Mouse (Mus musculus): ENCODE measurements around the gene Dpf2. TPM values are rescaled to one million over a fixed set of nuclear protein-coding genes. Genes with fewer than 3 reads are reported as not detected.

The Dpf2 gene
- polyA plus RNA-seq, 1 experiment: 22.6 TPM

- peak overlapping the region; percentile 100 for H3K27ac ChIP-seq (replicated peaks; ENCODE audit: low read depth, low read length)
- peak overlapping the region; percentile 62 for H3K4me3 ChIP-seq (ENCODE audit: insufficient read depth, low read depth, low read length)
- H3K4me1 ChIP-seq (ENCODE audit: control insufficient read depth, insufficient read depth, insufficient read length, low read length): peaks cover 35% of the 10 kb centered on the region
Observed at GRCm38 (mm10) chr19:5848032-5848825, 64.6 kb downstream of the Dpf2 start.

GRCm38 (mm10) chr19:5847306-5847796 is 65.5 kb downstream of the Dpf2 start:
- peaks cover 34% of the 10 kb centered on the region for H3K4me1 ChIP-seq (ENCODE audit: control insufficient read depth, insufficient read depth, insufficient read length, low read length)

DNA sequence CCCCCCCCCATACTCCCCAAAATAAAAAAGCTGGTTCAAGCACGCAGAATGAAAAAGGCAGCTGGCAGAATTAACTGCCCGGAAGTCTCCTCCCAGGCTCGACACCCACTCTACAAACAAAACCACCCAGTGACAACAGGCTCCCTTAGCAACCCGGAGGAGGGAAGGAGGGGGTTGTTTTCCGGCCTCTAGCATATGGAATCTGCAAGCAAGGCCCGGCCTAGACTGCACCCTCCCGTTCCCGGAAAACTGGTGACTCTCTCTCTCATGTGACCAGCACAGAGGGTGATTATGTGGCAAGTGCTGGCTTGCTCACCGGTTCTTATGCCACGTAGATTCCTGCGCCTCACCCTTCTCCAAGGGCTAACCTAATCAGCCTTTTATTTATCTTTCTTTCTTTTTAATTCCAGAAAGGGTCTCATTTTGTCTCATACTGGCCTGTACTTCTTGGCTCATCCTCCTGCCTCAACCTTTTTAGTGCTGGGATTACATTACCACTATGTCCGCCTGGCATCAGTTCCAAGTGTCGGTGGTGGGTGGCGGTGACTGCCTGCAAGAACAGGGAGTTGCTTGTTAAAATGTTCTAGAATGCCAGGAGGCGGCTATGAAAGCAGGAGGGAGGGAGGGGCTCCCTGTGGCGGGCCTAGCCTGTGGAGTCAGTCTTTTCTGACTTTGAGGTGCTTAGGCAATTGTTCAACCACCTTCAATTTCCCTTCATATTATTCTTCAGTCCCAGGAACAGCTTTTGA is 66.1 kb downstream of the Dpf2 start:
- H3K4me3 ChIP-seq (ENCODE audit: insufficient read depth, low read depth, low read length): peak overlapping the region; percentile 62
- peaks cover 28% of the 10 kb centered on the region for H3K4me1 ChIP-seq (ENCODE audit: control insufficient read depth, insufficient read depth, insufficient read length, low read length)
- H3K27ac ChIP-seq (replicated peaks; ENCODE audit: low read depth, low read length): peak overlapping the region; percentile 100

More at GRCm38 (mm10) chr19:5847306-5847796, 65.5 kb downstream of the Dpf2 start:
- Histone ChIP-seq H3K27ac (replicated peaks; ENCODE audit: low read depth, low read length) (peak overlapping the region; percentile 100), H3K4me3 (ENCODE audit: insufficient read depth, low read depth, low read length) (peak overlapping the region; percentile 62)

Other genes starting within 250 kb of the Dpf2 start
- gene Sipa1, start 249.3 kb downstream of the Dpf2 start, polyA plus RNA-seq (2012; ENCODE audit: insufficient read depth, insufficient read length, missing spikeins): 10.0 and 11.6 TPM in 2 replicates
- 14.9 and 24.5 TPM in 2 replicates for gene Map3k11, start 224.3 kb downstream of the Dpf2 start, polyA plus RNA-seq (2012; ENCODE audit: insufficient read depth, insufficient read length, missing spikeins)
- gene Pcnx3, start 224.1 kb downstream of the Dpf2 start, polyA plus RNA-seq (2012; ENCODE audit: insufficient read depth, insufficient read length, missing spikeins): 19.6 and 26.2 TPM in 2 replicates
- gene Kcnk7, start 208.6 kb downstream of the Dpf2 start, polyA plus RNA-seq (2012; ENCODE audit: insufficient read depth, insufficient read length, missing spikeins): not detected in 2 replicates
- gene Ehbp1l1, start 186.7 kb downstream of the Dpf2 start, polyA plus RNA-seq (2012; ENCODE audit: insufficient read depth, insufficient read length, missing spikeins): 45.3 and 47.1 TPM in 2 replicates
- gene Fam89b, start 183.4 kb downstream of the Dpf2 start, polyA plus RNA-seq (2012; ENCODE audit: insufficient read depth, insufficient read length, missing spikeins): 55.7 and 58.4 TPM in 2 replicates
- gene Ltbp3, start 172.1 kb downstream of the Dpf2 start, polyA plus RNA-seq (2012; ENCODE audit: insufficient read depth, insufficient read length, missing spikeins): 59.4 and 101 TPM in 2 replicates
- 49.2 and 54.3 TPM in 2 replicates for gene Scyl1, start 141.6 kb downstream of the Dpf2 start, polyA plus RNA-seq (2012; ENCODE audit: insufficient read depth, insufficient read length, missing spikeins)
- gene Frmd8, start 37.7 kb downstream of the Dpf2 start, polyA plus RNA-seq (2012; ENCODE audit: insufficient read depth, insufficient read length, missing spikeins): 6.6 and 7.0 TPM in 2 replicates
- 2.3 and 2.4 TPM in 2 replicates for gene Slc25a45, start 35.2 kb downstream of the Dpf2 start, polyA plus RNA-seq (2012; ENCODE audit: insufficient read depth, insufficient read length, missing spikeins)
- gene Tigd3, start 18.9 kb downstream of the Dpf2 start, polyA plus RNA-seq (2012; ENCODE audit: insufficient read depth, insufficient read length, missing spikeins): not detected in 2 replicates
- 4.0 and 5.4 TPM in 2 replicates for gene Cdc42ep2, start 11.8 kb upstream of the Dpf2 start, polyA plus RNA-seq (2012; ENCODE audit: insufficient read depth, insufficient read length, missing spikeins)
- 6.5 and 7.0 TPM in 2 replicates for gene Pola2, start 51.2 kb upstream of the Dpf2 start, polyA plus RNA-seq (2012; ENCODE audit: insufficient read depth, insufficient read length, missing spikeins)
- not detected in 2 replicates for gene Slc22a20, start 73.1 kb upstream of the Dpf2 start, polyA plus RNA-seq (2012; ENCODE audit: insufficient read depth, insufficient read length, missing spikeins)
- 14.2 and 15.9 TPM in 2 replicates for gene Capn1, start 102.9 kb upstream of the Dpf2 start, polyA plus RNA-seq (2012; ENCODE audit: insufficient read depth, insufficient read length, missing spikeins)
- 14.8 and 17.4 TPM in 2 replicates for gene Syvn1, start 133.6 kb upstream of the Dpf2 start, polyA plus RNA-seq (2012; ENCODE audit: insufficient read depth, insufficient read length, missing spikeins)
- 53.6 and 56.4 TPM in 2 replicates for gene Mrpl49, start 144.8 kb upstream of the Dpf2 start, polyA plus RNA-seq (2012; ENCODE audit: insufficient read depth, insufficient read length, missing spikeins)
- 701 and 753 TPM in 2 replicates for gene Fau, start 144.8 kb upstream of the Dpf2 start, polyA plus RNA-seq (2012; ENCODE audit: insufficient read depth, insufficient read length, missing spikeins)
- gene Znhit2, start 148.2 kb upstream of the Dpf2 start, polyA plus RNA-seq (2012; ENCODE audit: insufficient read depth, insufficient read length, missing spikeins): 9.8 and 11.3 TPM in 2 replicates
- 7.3 and 15.5 TPM in 2 replicates for gene Tm7sf2, start 155.4 kb upstream of the Dpf2 start, polyA plus RNA-seq (2012; ENCODE audit: insufficient read depth, insufficient read length, missing spikeins)
- 25.0 and 25.8 TPM in 2 replicates for gene Vps51, start 164.2 kb upstream of the Dpf2 start, polyA plus RNA-seq (2012; ENCODE audit: insufficient read depth, insufficient read length, missing spikeins)
- not detected in 2 replicates for gene Tmem262, start 167.0 kb upstream of the Dpf2 start, polyA plus RNA-seq (2012; ENCODE audit: insufficient read depth, insufficient read length, missing spikeins)
- gene Gm28374, start 169.2 kb upstream of the Dpf2 start, polyA plus RNA-seq (2012; ENCODE audit: insufficient read depth, insufficient read length, missing spikeins): not detected in 2 replicates
- gene Zfpl1, start 171.9 kb upstream of the Dpf2 start, polyA plus RNA-seq (2012; ENCODE audit: insufficient read depth, insufficient read length, missing spikeins): 14.0 and 20.5 TPM in 2 replicates
- gene Cdca5, start 172.0 kb upstream of the Dpf2 start, polyA plus RNA-seq (2012; ENCODE audit: insufficient read depth, insufficient read length, missing spikeins): not detected in 2 replicates
- gene AC131692.1, start 181.4 kb upstream of the Dpf2 start, polyA plus RNA-seq (2012; ENCODE audit: insufficient read depth, insufficient read length, missing spikeins): not detected in 2 replicates
- not detected in 2 replicates for gene Naaladl1, start 192.8 kb upstream of the Dpf2 start, polyA plus RNA-seq (2012; ENCODE audit: insufficient read depth, insufficient read length, missing spikeins)
- gene Sac3d1, start 205.6 kb upstream of the Dpf2 start, polyA plus RNA-seq (2012; ENCODE audit: insufficient read depth, insufficient read length, missing spikeins): 5.7 and 6.8 TPM in 2 replicates
- gene Snx15, start 215.3 kb upstream of the Dpf2 start, polyA plus RNA-seq (2012; ENCODE audit: insufficient read depth, insufficient read length, missing spikeins): 13.3 and 13.6 TPM in 2 replicates
- gene Batf2, start 228.0 kb upstream of the Dpf2 start, polyA plus RNA-seq (2012; ENCODE audit: insufficient read depth, insufficient read length, missing spikeins): 1.2 TPM in 1 of 2 replicates, not detected in the other
- 45.8 and 62.3 TPM in 2 replicates for gene Arl2, start 228.5 kb upstream of the Dpf2 start, polyA plus RNA-seq (2012; ENCODE audit: insufficient read depth, insufficient read length, missing spikeins)

Measured in brown adipose tissue, adult 24 weeks (tissue).